Mouse (Mus musculus): Measurements from ENCODE around the gene Esrrg. TPM values are rescaled to one million over a fixed set of nuclear protein-coding genes. Genes with fewer than 3 reads are reported as not detected.
A peak's percentile ranks its signal among the peaks of the same experiment; 100 is the strongest.

Gene Esrrg
- polyA plus RNA-seq, 1 experiment from 2014 or later: 9.3 TPM

DNA sequence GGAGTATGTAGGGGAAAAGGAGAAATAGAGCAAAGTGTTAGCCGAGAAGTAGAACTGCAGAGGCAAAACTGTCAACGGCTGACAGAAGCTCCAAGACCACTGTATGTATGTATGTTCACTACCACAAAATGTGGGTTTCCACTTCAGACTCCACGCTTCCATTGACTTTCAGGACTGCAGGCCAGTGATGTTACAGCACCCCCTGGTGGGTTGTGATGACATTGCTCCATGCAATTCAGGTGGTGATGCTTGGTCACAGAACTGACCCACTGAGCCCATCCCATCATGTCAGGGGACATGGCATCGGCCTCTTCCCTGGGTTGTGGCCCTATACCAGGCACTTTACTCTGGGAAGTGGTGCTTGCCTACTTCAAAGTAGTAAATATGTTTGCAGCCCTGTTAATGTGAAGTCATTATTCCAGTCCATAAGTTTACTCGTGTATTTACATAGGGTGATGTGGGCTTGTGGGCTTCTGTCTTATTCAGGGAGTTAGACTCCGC lies 517.0 kb downstream of the Esrrg start:
- H3K36me3 ChIP-seq (ENCODE audit: poor library complexity, severe bottlenecking): no peaks in the 10 kb centered on the region
- no peak overlapping the region for H3K9ac ChIP-seq
- 92% methylated on average over 6 of the region's 6 CpGs for WGBS
- H3K4me3 ChIP-seq: no peak overlapping the region
- H3K4me2 ChIP-seq: no peak overlapping the region
- no peaks in the 10 kb centered on the region for H3K4me1 ChIP-seq
- no peaks in the 10 kb centered on the region for H3K9me3 ChIP-seq (replicated peaks)
- no peaks in the 10 kb centered on the region for H3K27me3 ChIP-seq
- H3K27ac ChIP-seq: no peak overlapping the region
- ATAC-seq: no peak

DNA sequence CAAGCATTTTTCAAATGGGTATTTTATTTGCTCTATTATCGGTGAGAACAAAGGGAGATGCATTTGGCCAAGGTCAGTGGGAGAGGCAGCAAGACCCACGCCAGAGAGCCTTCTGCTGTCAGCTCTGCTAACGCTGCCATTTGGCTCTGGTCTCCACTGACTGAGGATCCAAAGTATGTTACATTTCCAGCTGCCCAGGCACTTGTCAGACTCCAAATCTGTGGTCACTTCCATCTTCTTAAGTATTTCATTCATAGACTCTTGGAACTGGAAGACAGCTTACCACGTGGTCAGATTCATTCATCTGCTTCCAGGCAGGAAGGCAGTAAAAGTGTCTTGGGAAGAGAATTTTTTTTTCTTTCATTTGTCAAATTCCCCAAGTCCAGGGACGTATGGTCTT lies 527.5 kb downstream of the Esrrg start:
- H3K4me3 ChIP-seq: no peak overlapping the region
- no peak overlapping the region for H3K4me2 ChIP-seq
- H3K36me3 ChIP-seq (ENCODE audit: poor library complexity, severe bottlenecking): no peaks in the 10 kb centered on the region
- no peak for ATAC-seq
- H3K27ac ChIP-seq: no peak overlapping the region
- no peaks in the 10 kb centered on the region for H3K27me3 ChIP-seq
- H3K9ac ChIP-seq: no peak overlapping the region
- no peaks in the 10 kb centered on the region for H3K9me3 ChIP-seq (replicated peaks)
- WGBS: 63% methylated on average over 5 of the region's 5 CpGs
- peaks cover 18% of the 10 kb centered on the region for H3K4me1 ChIP-seq

DNA sequence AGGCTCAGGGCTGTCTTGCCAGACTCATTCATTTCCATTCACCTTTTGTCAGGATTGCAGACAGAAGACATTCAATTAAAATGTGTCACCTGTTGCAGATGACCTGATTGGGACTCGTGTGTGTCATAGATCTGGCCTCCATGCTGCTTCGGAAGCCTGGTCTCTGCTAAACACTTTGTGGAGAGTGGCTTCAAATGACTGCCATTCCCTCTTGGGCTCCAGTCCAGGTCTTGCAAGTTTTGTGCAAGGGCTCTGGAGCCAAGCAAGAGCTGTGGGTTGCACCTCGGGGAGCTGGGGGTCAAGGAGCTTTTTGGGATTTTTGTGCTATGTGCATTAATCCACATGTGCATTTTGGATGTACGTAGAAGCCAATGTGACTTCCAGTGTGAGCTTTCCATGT lies 530.9 kb downstream of the Esrrg start:
- 21% methylated on average over 4 of the region's 4 CpGs for WGBS

DNA sequence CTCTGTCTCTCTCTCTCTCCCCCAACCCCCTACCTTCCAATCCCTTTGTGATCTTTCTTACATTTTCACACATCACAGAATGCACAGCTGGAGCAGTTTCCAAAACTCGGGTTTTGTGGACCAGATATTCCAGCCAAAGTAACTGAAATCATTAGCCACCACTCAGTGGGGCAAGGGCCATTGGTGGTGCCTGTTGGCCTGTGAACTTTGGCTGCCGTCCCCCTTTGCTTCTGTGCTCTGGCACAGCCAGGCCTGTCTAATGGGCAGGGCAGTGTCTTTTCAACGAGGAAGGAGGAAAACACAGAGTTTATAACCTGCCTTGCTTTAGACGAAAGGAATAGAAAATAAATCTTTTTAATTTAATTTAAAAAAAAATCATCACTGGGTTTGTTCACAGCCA lies 531.6 kb downstream of the Esrrg start:
- WGBS: 67% methylated on average over 4 of the region's 4 CpGs
- no peak overlapping the region for H3K9ac ChIP-seq
- no peak for ATAC-seq

More for the DNA sequence above, 530.9 kb downstream of the Esrrg start:
- no peak overlapping the region for H3K9ac ChIP-seq
- no peaks in the 10 kb centered on the region for H3K9me3 ChIP-seq (replicated peaks)
- ATAC-seq: peak; percentile 53; the same call in 1 of the 2 replicates
- H3K4me1 ChIP-seq: peaks cover 18% of the 10 kb centered on the region
- H3K27ac ChIP-seq: no peak overlapping the region; the same call in 1 of the 2 replicates
- no peaks in the 10 kb centered on the region for H3K36me3 ChIP-seq (ENCODE audit: poor library complexity, severe bottlenecking)
- H3K27me3 ChIP-seq: peaks cover 2% of the 10 kb centered on the region; the same call in 1 of the 2 replicates
- no peak overlapping the region for H3K4me2 ChIP-seq
- H3K4me3 ChIP-seq: no peak overlapping the region

DNA sequence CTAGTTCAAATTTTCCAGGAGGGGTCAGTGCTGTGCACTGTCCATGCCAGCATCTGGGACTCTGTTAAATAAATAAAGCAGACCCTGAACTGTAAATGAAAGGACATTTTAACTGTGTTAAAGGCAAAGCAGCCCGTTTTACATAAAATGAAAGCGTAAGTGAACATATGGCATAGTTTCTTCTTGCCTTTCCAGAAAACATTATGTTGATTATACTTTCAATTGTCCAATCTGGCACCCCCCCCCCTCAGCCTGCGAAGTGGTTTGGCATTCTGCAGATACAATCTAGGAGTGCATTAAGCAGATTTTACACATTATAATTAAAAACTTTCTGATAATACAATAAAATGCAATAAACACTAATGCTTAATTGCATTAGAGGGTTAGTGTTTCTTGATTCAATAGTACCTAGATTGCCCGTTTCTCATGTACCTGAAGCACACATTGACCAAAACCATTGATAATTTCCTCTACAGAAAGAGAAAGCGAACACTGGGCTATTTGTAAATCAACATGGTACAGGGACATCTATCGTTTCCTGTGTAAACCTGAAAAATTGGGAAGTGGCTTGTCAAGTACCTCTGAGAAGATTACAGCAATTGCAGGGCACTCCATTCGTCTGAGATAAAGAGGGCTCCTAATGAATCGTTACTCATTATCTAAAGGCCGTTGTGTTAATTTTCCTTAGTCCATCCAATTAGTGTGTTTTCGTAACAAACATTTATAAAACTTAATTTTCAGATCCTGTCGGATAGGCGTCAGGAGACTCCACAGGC lies 539.0 kb downstream of the Esrrg start:
- 35% methylated on average over 12 of the region's 12 CpGs for WGBS
- no peak for ATAC-seq
- H3K4me1 ChIP-seq: peaks cover 15% of the 10 kb centered on the region

More for the DNA sequence above, 531.6 kb downstream of the Esrrg start:
- no peaks in the 10 kb centered on the region for H3K36me3 ChIP-seq (ENCODE audit: poor library complexity, severe bottlenecking)
- peaks cover 18% of the 10 kb centered on the region for H3K4me1 ChIP-seq
- H3K4me2 ChIP-seq: no peak overlapping the region
- H3K27me3 ChIP-seq: peaks cover 4% of the 10 kb centered on the region; the same call in 1 of the 2 replicates
- H3K9me3 ChIP-seq (replicated peaks): no peaks in the 10 kb centered on the region
- H3K27ac ChIP-seq: no peak overlapping the region
- H3K4me3 ChIP-seq: no peak overlapping the region

DNA sequence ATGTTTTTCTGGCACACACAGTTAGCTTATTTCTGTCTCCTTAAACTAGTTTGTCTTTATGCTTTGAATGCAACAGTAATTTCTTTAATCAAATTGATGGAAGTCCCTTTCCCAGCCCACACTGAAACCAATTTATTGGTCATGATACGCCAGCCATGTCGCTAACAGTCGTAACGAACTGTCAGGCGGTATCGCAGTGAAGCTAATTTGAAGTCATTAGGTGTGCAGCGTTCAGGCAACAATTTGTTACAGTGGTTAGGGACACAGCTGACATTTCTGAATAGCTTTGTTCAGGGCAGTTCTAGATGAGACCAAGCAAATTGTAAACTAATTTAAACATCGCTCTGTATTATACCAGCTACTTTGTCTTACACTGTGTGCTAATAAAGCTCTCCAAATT lies 542.5 kb downstream of the Esrrg start:
- no peak for ATAC-seq
- Histone ChIP-seq H3K27ac (no peak overlapping the region), H3K27me3 (peaks cover 12% of the 10 kb centered on the region), H3K4me2 (no peak overlapping the region), H3K36me3 (ENCODE audit: poor library complexity, severe bottlenecking) (no peaks in the 10 kb centered on the region), H3K9ac (no peak overlapping the region), H3K4me3 (no peak overlapping the region), H3K4me1 (peaks cover 29% of the 10 kb centered on the region), H3K9me3 (replicated peaks) (no peaks in the 10 kb centered on the region)
- 50% methylated on average over 8 of the region's 8 CpGs for WGBS

More for the DNA sequence above, 539.0 kb downstream of the Esrrg start:
- Histone ChIP-seq H3K36me3 (ENCODE audit: poor library complexity, severe bottlenecking) (no peaks in the 10 kb centered on the region), H3K4me2 (no peak overlapping the region), H3K9me3 (replicated peaks) (no peaks in the 10 kb centered on the region), H3K27ac (no peak overlapping the region), H3K27me3 (peaks cover 16% of the 10 kb centered on the region), H3K9ac (no peak overlapping the region), H3K4me3 (no peak overlapping the region)

DNA sequence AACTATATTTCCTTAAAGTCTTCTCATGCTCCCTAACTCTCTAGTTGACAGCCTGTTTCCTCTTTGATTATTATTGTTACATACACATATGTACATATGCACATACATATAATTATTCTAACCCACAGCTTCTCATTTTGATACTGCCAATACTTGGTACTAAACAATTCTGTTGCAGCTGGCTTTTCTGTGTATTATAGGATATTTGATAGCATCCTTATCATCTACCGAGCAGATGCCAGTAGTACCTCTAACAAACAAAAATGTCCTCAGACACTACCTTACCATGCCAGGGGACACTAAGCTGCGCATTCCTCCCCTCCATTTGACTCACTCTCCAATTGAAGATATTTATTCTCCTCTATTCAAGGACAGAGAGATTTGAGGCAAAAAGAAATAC lies 543.4 kb downstream of the Esrrg start:
- Histone ChIP-seq H3K4me3 (no peak overlapping the region), H3K4me1 (peaks cover 28% of the 10 kb centered on the region), H3K9me3 (replicated peaks) (no peaks in the 10 kb centered on the region), H3K9ac (no peak overlapping the region), H3K4me2 (no peak overlapping the region), H3K27ac (no peak overlapping the region), H3K27me3 (peaks cover 12% of the 10 kb centered on the region), H3K36me3 (ENCODE audit: poor library complexity, severe bottlenecking) (no peaks in the 10 kb centered on the region)
- 93% methylated on average over 2 of the region's 2 CpGs for WGBS
- no peak for ATAC-seq

DNA sequence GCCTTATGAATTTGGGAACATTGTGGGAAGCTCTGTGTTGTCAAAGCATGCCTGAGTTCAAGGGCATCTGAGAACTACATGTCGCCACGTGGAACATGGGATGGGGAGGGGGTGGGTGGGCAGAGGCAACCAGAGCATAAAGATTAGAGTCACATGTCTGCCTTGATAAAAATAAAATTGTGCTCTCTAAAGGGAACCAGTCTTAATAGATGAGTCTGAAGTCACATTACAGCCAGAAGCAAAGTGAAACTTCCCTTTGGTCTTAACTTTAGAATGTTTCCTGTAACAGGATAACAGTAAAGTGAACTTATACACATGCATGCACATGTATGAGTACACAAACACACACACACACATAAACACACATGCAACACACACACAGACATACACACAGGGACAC lies 545.1 kb downstream of the Esrrg start:
- 70% methylated on average over 2 of the region's 2 CpGs for WGBS
- no peak for ATAC-seq
- Histone ChIP-seq H3K9me3 (replicated peaks) (no peaks in the 10 kb centered on the region), H3K27ac (no peak overlapping the region), H3K4me2 (no peak overlapping the region), H3K9ac (no peak overlapping the region), H3K4me1 (peaks cover 15% of the 10 kb centered on the region), H3K36me3 (ENCODE audit: poor library complexity, severe bottlenecking) (no peaks in the 10 kb centered on the region), H3K27me3 (peaks cover 12% of the 10 kb centered on the region), H3K4me3 (no peak overlapping the region)

DNA sequence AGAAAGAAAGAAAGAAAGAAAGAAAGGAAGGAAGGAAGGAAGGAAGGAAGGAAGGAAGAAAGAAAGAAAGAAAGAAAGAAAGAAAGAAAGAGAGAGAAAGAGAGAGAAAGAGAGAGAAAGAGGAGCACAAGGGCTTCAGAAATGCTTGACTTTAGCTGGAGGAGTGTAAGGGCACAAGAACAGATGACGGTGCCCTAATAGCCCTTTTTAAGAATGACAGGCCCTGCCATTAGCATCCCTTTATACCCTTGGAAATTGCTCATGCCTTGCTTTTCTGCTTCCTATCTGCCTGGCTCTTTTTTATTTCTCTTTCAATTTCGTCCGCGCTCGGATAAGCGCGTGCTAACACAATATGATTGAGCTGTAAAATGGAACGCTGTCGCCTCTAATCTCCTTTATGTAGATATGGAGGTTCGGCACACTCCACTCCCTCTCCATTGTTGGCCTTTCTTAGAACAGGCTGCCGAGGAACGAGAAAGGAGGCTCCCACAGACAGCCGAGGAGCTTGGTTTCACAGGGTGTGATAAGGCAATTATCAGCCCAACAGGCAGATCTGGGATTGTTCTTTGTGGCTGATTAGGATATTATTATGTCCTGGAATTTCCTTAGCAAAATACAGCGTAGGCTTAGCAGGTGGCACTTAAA lies 546.0 kb downstream of the Esrrg start:
- Histone ChIP-seq H3K9me3 (replicated peaks) (no peaks in the 10 kb centered on the region), H3K4me2 (peak overlapping the region; percentile 59), H3K27ac (peak overlapping the region; percentile 66), H3K36me3 (ENCODE audit: poor library complexity, severe bottlenecking) (no peaks in the 10 kb centered on the region), H3K27me3 (peaks cover 8% of the 10 kb centered on the region), H3K4me1 (peaks cover 15% of the 10 kb centered on the region), H3K9ac (0 out of 2 replicates have a peak overlapping the region, but pooled peaks have one; percentile 31), H3K4me3 (peak overlapping the region; percentile 24)
- 9% methylated on average over 14 of the region's 14 CpGs for WGBS
- peak; percentile 76; the same call in 1 of the 2 replicates for ATAC-seq

DNA sequence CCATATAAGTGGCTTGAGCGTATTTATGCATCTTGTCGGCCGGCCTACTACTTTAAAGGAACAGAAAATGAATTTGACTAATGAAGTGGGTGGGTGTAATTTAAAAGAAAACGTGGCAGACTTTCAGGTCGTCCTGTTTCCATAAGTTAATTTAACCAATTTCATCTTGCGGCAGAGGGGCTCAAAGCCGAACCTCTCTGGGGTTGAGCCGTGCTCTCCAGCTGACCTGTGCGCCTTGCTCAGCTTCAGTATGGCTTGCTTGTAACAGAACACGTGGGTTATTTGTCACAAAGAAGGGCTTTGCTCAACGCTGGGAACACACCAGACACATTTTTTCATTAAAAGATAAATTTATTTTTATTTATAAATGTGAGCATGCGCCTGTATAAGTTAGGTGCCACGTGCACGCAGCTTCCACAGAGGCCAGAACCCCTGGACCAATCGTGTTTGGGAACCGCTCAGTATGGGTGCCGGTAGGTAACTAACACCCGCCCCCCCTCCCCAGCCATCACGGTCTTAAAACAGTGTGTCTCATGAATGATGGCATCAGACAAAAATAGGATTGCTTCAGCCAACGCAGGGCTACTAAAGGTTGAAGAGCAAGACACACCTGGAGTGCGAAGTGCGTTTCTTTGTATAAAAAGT lies 546.7 kb downstream of the Esrrg start:
- no peaks in the 10 kb centered on the region for H3K36me3 ChIP-seq (ENCODE audit: poor library complexity, severe bottlenecking)
- WGBS: 48% methylated on average over 22 of the region's 22 CpGs
- 0 out of 2 replicates have a peak overlapping the region, but pooled peaks have one; percentile 31 for H3K9ac ChIP-seq
- no peaks in the 10 kb centered on the region for H3K9me3 ChIP-seq (replicated peaks)
- H3K4me1 ChIP-seq: peaks cover 15% of the 10 kb centered on the region
- H3K4me3 ChIP-seq: peak overlapping the region; percentile 24
- peak overlapping the region; percentile 66; the same call in 1 of the 2 replicates for H3K27ac ChIP-seq
- peak; percentile 54; the same call in 1 of the 2 replicates for ATAC-seq
- H3K27me3 ChIP-seq: peaks cover 1% of the 10 kb centered on the region
- H3K4me2 ChIP-seq: peak overlapping the region; percentile 59

DNA sequence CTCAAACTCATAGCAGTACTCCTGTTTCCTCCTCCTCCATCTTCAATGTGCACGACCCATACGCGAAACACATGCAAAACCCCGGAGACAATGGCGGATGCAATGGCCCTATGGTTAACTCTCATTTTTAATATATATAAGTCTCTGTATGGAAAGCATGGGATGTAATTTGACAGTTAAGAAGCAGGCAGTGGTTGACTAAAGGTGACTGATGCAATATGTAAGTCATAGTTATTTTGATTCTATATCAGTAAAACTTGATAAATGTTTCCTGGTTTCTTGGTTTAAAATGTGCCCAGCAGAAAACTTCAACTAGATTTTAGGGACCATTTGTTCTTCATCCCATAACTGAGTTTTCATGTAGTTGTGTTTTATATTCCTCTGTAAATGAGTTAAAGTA lies 547.9 kb downstream of the Esrrg start:
- H3K36me3 ChIP-seq (ENCODE audit: poor library complexity, severe bottlenecking): no peaks in the 10 kb centered on the region
- no peak overlapping the region for H3K9ac ChIP-seq
- no peaks in the 10 kb centered on the region for H3K9me3 ChIP-seq (replicated peaks)
- H3K27ac ChIP-seq: no peak overlapping the region
- H3K4me2 ChIP-seq: no peak overlapping the region
- no peak overlapping the region for H3K4me3 ChIP-seq
- 94% methylated on average over 5 of the region's 5 CpGs for WGBS
- no peaks in the 10 kb centered on the region; the same call in 1 of the 2 replicates for H3K27me3 ChIP-seq
- H3K4me1 ChIP-seq: peaks cover 15% of the 10 kb centered on the region
- ATAC-seq: no peak

All from forebrain, embryonic 13.5 days (tissue).